Mouse (Mus musculus) megakaryocyte, embryonic 14.5 days (primary cell): ENCODE measurements at regions not wholly inside any gene's neighbourhood (a gene's known extent, or its start where the extent isn't known, plus 50 kb on each side); places are given as distances from the start of the nearest gene placed in this dataset.

Source experiments
- FLI1 ChIP-seq: IDR thresholded peaks from 2 replicates; pipeline ENCODE4 v1.6.1; 2012; ENCODE audit warnings: low read length, inconsistent platforms, mixed read lengths
- GATA1 ChIP-seq: IDR thresholded peaks from 3 replicates; pipeline ENCODE4 v1.6.1; 2012; ENCODE audit warnings: mixed read lengths, low read length, inconsistent platforms, borderline replicate concordance

DNA sequence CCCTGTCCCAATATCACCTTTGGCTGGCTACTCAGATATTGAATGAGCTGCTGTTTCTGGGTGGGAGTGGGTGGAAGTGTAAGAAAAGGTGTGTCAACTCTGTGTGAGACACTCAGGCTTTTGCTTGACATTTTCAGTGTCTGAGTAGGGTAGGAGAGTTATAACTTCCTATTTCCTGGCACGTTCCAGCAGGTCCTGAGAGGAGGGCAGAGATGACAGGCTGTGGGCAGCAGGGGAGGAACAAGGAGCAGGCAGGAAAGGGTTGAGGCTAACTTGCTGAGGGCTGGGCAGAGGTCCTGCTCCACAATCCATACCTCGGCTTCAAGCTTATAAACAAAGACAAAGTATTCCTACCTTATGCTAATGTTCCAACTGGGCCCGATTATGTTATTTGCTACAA, 82.2 kb upstream of the Akt3 start:
- no peak for TF ChIP-seq FLI1
- no peak for TF ChIP-seq GATA1
